Comparison of ENCODE assay signal across 10 mouse cellular contexts in genomic region chr1:20940151-20940550, GRCm38 (mm10). TPM values are rescaled to one million over a fixed set of nuclear protein-coding genes. Genes with fewer than 3 reads are reported as not detected.
DNase-seq lines count a peak whose midpoint lies in the region; ATAC-seq lines count a peak whose summit lies in the region.
"Had no signal": no experiment of that assay in that cellular context is flagged by ENCODE, and none has a peak within 500 bp of the region (broad histone marks: within the 10 kb centered on the region; RNA-seq: fewer than 3 reads in every experiment).

No protein-coding gene starts in this region.

- no peaks in the 10 kb centered on the region for H3K9me3 ChIP-seq in hindbrain, embryonic 10.5 days
- H3K9me3 ChIP-seq in hindbrain, embryonic 12.5 days (replicated peaks) = no peaks in the 10 kb centered on the region; the same call in 1 of the 2 replicates
- no peaks in the 10 kb centered on the region for H3K9me3 ChIP-seq in liver, embryonic 13.5 days (replicated peaks)
- H3K9me3 ChIP-seq in stomach, embryonic 16.5 days (replicated peaks; ENCODE audit: control insufficient read depth, low read length) = no peaks in the 10 kb centered on the region

- no peak for ATAC-seq in hindbrain, embryonic 12.5 days (ENCODE audit: low FRiP score)
- peak; percentile 75 for ATAC-seq in liver, embryonic 13.5 days (ENCODE audit: low read depth)
- ATAC-seq in stomach, embryonic 16.5 days (ENCODE audit: insufficient read depth, low FRiP score) = peak; percentile 77; the same call in 1 of the 2 replicates
- no peak for ATAC-seq in megakaryocyte, adult 5-6 weeks (ENCODE audit: poor library complexity, severe bottlenecking)

- peak; percentile 12 for DNase-seq in hindbrain, embryonic 10.5 days (ENCODE audit: low spot score)
- DNase-seq in adrenal gland, postnatal 25 days = peak; percentile 24
- DNase-seq in heart, postnatal 25 days (ENCODE audit: low spot score) = peak; percentile 21
- no peak for DNase-seq in liver, embryonic 13.5 days
- no peak for DNase-seq in left cerebral cortex, postnatal 14 days (ENCODE audit: low spot score in 2 of 2)

- no peaks in the 10 kb centered on the region for H3K27me3 ChIP-seq in hindbrain, embryonic 10.5 days (ENCODE audit: insufficient read depth, poor library complexity, severe bottlenecking)
- H3K27me3 ChIP-seq in hindbrain, embryonic 12.5 days = no peaks in the 10 kb centered on the region
- H3K27me3 ChIP-seq in liver, embryonic 13.5 days = no peaks in the 10 kb centered on the region
- no peaks in the 10 kb centered on the region for H3K27me3 ChIP-seq in stomach, embryonic 16.5 days (ENCODE audit: control insufficient read depth, insufficient read depth, low read length)
- H3K27me3 ChIP-seq: midbrain, embryonic 12.5 days had no signal

- intact Hi-C loops in heart, postnatal 25 days (cut with DNase I) = loop anchor here (10.0 kb wide), 1 partner anchor 405 kb away; the partner anchor contains the start of gene Khdc1a
- intact Hi-C loops in left cerebral cortex, postnatal 14 days (cut with DNase I) = no loop called here

- no peak overlapping the region for H3K9ac ChIP-seq in hindbrain, embryonic 12.5 days
- H3K9ac ChIP-seq in liver, embryonic 13.5 days = no peak overlapping the region
- H3K9ac ChIP-seq in stomach, embryonic 16.5 days (ENCODE audit: low read length) = no peak overlapping the region
- H3K9ac ChIP-seq: midbrain, embryonic 12.5 days had no signal

- no peaks in the 10 kb centered on the region for H3K4me1 ChIP-seq in hindbrain, embryonic 10.5 days (replicated peaks)
- no peaks in the 10 kb centered on the region for H3K4me1 ChIP-seq in hindbrain, embryonic 12.5 days
- no peaks in the 10 kb centered on the region for H3K4me1 ChIP-seq in liver, embryonic 13.5 days (replicated peaks)
- no peaks in the 10 kb centered on the region for H3K4me1 ChIP-seq in stomach, embryonic 16.5 days (ENCODE audit: control insufficient read depth, insufficient read depth, low read length)
- H3K4me1 ChIP-seq: midbrain, embryonic 12.5 days had no signal

- WGBS in hindbrain, embryonic 10.5 days = 69% methylated on average over 16 of the region's 16 CpGs
- 72% methylated on average over 16 of the region's 16 CpGs for WGBS in hindbrain, embryonic 12.5 days
- 40% methylated on average over 16 of the region's 16 CpGs for WGBS in liver, embryonic 13.5 days (ENCODE audit: insufficient replicate concordance)
- WGBS in stomach, embryonic 16.5 days = 54% methylated on average over 16 of the region's 16 CpGs

- no peak overlapping the region for H3K4me2 ChIP-seq in hindbrain, embryonic 12.5 days (replicated peaks)
- H3K4me2 ChIP-seq in liver, embryonic 13.5 days = no peak overlapping the region
- no peak overlapping the region for H3K4me2 ChIP-seq in stomach, embryonic 16.5 days (ENCODE audit: low read depth, low read length)
- H3K4me2 ChIP-seq: midbrain, embryonic 12.5 days had no signal

- peaks cover 15% of the 10 kb centered on the region for H3K36me3 ChIP-seq in hindbrain, embryonic 10.5 days
- H3K36me3 ChIP-seq in hindbrain, embryonic 12.5 days = peaks cover 13% of the 10 kb centered on the region
- H3K36me3 ChIP-seq in liver, embryonic 13.5 days = no peaks in the 10 kb centered on the region
- H3K36me3 ChIP-seq in stomach, embryonic 16.5 days (ENCODE audit: control insufficient read depth, insufficient read depth, low read length) = peaks cover 4% of the 10 kb centered on the region
- H3K36me3 ChIP-seq: G1E had no signal

- H3K27ac ChIP-seq in hindbrain, embryonic 10.5 days = no peak overlapping the region
- no peak overlapping the region for H3K27ac ChIP-seq in hindbrain, embryonic 12.5 days
- no peak overlapping the region for H3K27ac ChIP-seq in liver, embryonic 13.5 days
- no peak overlapping the region for H3K27ac ChIP-seq in stomach, embryonic 16.5 days (ENCODE audit: low read length)
- H3K27ac ChIP-seq: midbrain, embryonic 12.5 days had no signal

- no peak overlapping the region for H3K4me3 ChIP-seq in hindbrain, embryonic 10.5 days
- H3K4me3 ChIP-seq in hindbrain, embryonic 12.5 days = no peak overlapping the region
- no peak overlapping the region for H3K4me3 ChIP-seq in liver, embryonic 13.5 days (replicated peaks)
- H3K4me3 ChIP-seq in stomach, embryonic 16.5 days (replicated peaks; ENCODE audit: low read length) = no peak overlapping the region
- H3K4me3 ChIP-seq: midbrain, embryonic 12.5 days had no signal

RNA-seq across cellular contexts. Expression of gene Efhc1, which starts 11.3 kb away (rescaled TPM):
- 2.1 and 2.3 TPM in 2 replicates for polyA plus RNA-seq in hindbrain, embryonic 10.5 days (2016; fragmentation: Nextera tagmentation; extraction: Ambion mirVana)
- polyA plus RNA-seq in hindbrain, embryonic 12.5 days (2016; fragmentation: Nextera tagmentation; extraction: Ambion mirVana) = 4.4 and 4.5 TPM in 2 replicates
- 1.7 and 4.3 TPM in 2 replicates for total RNA-seq in adrenal gland, postnatal 25 days (2021)
- total RNA-seq in heart, postnatal 25 days (2021) = under 1 TPM; 0.42 to 0.75 TPM
- polyA plus RNA-seq in liver, embryonic 13.5 days (2015; fragmentation: Nextera tagmentation; extraction: Ambion mirVana) = 0.41 and 0.45 TPM in 2 replicates
- 2.5 and 3.4 TPM in 2 replicates for polyA plus RNA-seq in stomach, embryonic 16.5 days (2015; fragmentation: Nextera tagmentation; extraction: Ambion mirVana)
- total RNA-seq in left cerebral cortex, postnatal 14 days (2021) = 1 to 10 TPM; 1.4 to 1.8 TPM
- 0.21 and 0.85 TPM in 2 replicates for total RNA-seq in megakaryocyte, adult 5-6 weeks (2015)
- not detected in 2 replicates for total RNA-seq in megakaryocyte, adult 5-6 weeks (2017)
- total RNA-seq: G1E had no signal
- polyA plus RNA-seq: G1E had no signal

RNA-seq across cellular contexts. Expression of gene Paqr8, which starts 49.7 kb away (rescaled TPM):
- 6.5 and 8.4 TPM in 2 replicates for polyA plus RNA-seq in hindbrain, embryonic 10.5 days (2016; fragmentation: Nextera tagmentation; extraction: Ambion mirVana)
- 15.6 and 16.4 TPM in 2 replicates for polyA plus RNA-seq in hindbrain, embryonic 12.5 days (2016; fragmentation: Nextera tagmentation; extraction: Ambion mirVana)
- 35.1 and 54.2 TPM in 2 replicates for total RNA-seq in adrenal gland, postnatal 25 days (2021)
- total RNA-seq in heart, postnatal 25 days (2021) = 1 to 10 TPM; 2.0 to 2.3 TPM
- polyA plus RNA-seq in liver, embryonic 13.5 days (2015; fragmentation: Nextera tagmentation; extraction: Ambion mirVana) = 0.44 and 0.48 TPM in 2 replicates
- polyA plus RNA-seq in stomach, embryonic 16.5 days (2015; fragmentation: Nextera tagmentation; extraction: Ambion mirVana) = 14.6 and 19.8 TPM in 2 replicates
- total RNA-seq in left cerebral cortex, postnatal 14 days (2021) = 10 to 100 TPM; 93.6 to 99.6 TPM
- 0.71 and 1.7 TPM in 2 replicates for total RNA-seq in megakaryocyte, adult 5-6 weeks (2015)
- total RNA-seq in megakaryocyte, adult 5-6 weeks (2017) = 0.84 and 1.1 TPM in 2 replicates

Comparison
In these comparisons a context has a peak if more than half of its experiments do, and no peak if none do; other contexts are left out.
1. DNase-seq: peak in hindbrain, embryonic 10.5 days (single experiment), adrenal gland, postnatal 25 days (single experiment) and heart, postnatal 25 days (single experiment); none in liver, embryonic 13.5 days (single experiment) and left cerebral cortex, postnatal 14 days (0 of 2).
2. ATAC-seq: peak in liver, embryonic 13.5 days (single experiment) and stomach, embryonic 16.5 days (single experiment); none in hindbrain, embryonic 12.5 days (single experiment) and megakaryocyte, adult 5-6 weeks (single experiment).
3. RNA of gene Paqr8, which starts 49.7 kb away (total RNA-seq): 93.6 to 99.6 TPM in left cerebral cortex, postnatal 14 days and 35.1 to 54.2 TPM in adrenal gland, postnatal 25 days; 2.0 to 2.3 TPM in heart, postnatal 25 days and 0.71 to 1.7 TPM in megakaryocyte, adult 5-6 weeks; every median in the first group is over 10 times any median in the second.